Mouse (Mus musculus): ENCODE measurements around the gene Hist1h2bk. TPM values are rescaled to one million over a fixed set of nuclear protein-coding genes. Genes with fewer than 3 reads are reported as not detected.

Gene Hist1h2bk
- polyA plus RNA-seq, 1 experiment from 2014 or later: 10.0 TPM

Small RNAs within 50 kb of the gene (microRNA-seq; reads per million reads assigned to microRNA genes)
- gene Gm26300: not detected
- not detected for gene Gm44390
- gene Gm44486: not detected

Other genes with a start within 250 kb of the Hist1h2bk start
- gene Hist1h2an, start 248.7 kb upstream of the Hist1h2bk start, polyA plus RNA-seq (2016; fragmentation: Nextera tagmentation; extraction: Ambion mirVana): 13.9 and 15.0 TPM in 2 replicates
- 3.0 and 5.2 TPM in 2 replicates for gene Hist1h2bp, start 248.4 kb upstream of the Hist1h2bk start, polyA plus RNA-seq (2016; fragmentation: Nextera tagmentation; extraction: Ambion mirVana)
- gene Hist1h2bq, start 225.7 kb upstream of the Hist1h2bk start, polyA plus RNA-seq (2016; fragmentation: Nextera tagmentation; extraction: Ambion mirVana): 23.9 and 32.5 TPM in 2 replicates
- gene Hist1h2ao, start 225.4 kb upstream of the Hist1h2bk start, polyA plus RNA-seq (2016; fragmentation: Nextera tagmentation; extraction: Ambion mirVana): not detected in 2 replicates
- gene Hist1h4m, start 224.1 kb upstream of the Hist1h2bk start, polyA plus RNA-seq (2016; fragmentation: Nextera tagmentation; extraction: Ambion mirVana): not detected in 2 replicates
- 12.5 and 13.8 TPM in 2 replicates for gene Hist1h4n, start 203.7 kb upstream of the Hist1h2bk start, polyA plus RNA-seq (2016; fragmentation: Nextera tagmentation; extraction: Ambion mirVana)
- 6,142 and 6,230 TPM in 2 replicates for gene Hist1h2ap, start 202.4 kb upstream of the Hist1h2bk start, polyA plus RNA-seq (2016; fragmentation: Nextera tagmentation; extraction: Ambion mirVana)
- gene Hist1h2br, start 202.1 kb upstream of the Hist1h2bk start, polyA plus RNA-seq (2016; fragmentation: Nextera tagmentation; extraction: Ambion mirVana): 24.5 and 30.9 TPM in 2 replicates
- gene Zfp184, start 90.8 kb upstream of the Hist1h2bk start, polyA plus RNA-seq (2016; fragmentation: Nextera tagmentation; extraction: Ambion mirVana): 24.5 and 26.7 TPM in 2 replicates
- gene Pom121l2, start 54.7 kb upstream of the Hist1h2bk start, polyA plus RNA-seq (2016; fragmentation: Nextera tagmentation; extraction: Ambion mirVana): 0.13 TPM in 1 of 2 replicates, not detected in the other
- 0.28 TPM in 1 of 2 replicates, not detected in the other for gene Prss16, start 26.1 kb upstream of the Hist1h2bk start, polyA plus RNA-seq (2016; fragmentation: Nextera tagmentation; extraction: Ambion mirVana)
- 7.0 and 22.0 TPM in 2 replicates for gene Hist1h2ah, start 302 bp upstream of the Hist1h2bk start, polyA plus RNA-seq (2016; fragmentation: Nextera tagmentation; extraction: Ambion mirVana)
- 44.5 and 46.9 TPM in 2 replicates for gene Hist1h4i, start 5.5 kb downstream of the Hist1h2bk start, polyA plus RNA-seq (2016; fragmentation: Nextera tagmentation; extraction: Ambion mirVana)
- gene Hist1h2ag, start 7.1 kb downstream of the Hist1h2bk start, polyA plus RNA-seq (2016; fragmentation: Nextera tagmentation; extraction: Ambion mirVana): 82.7 and 84.6 TPM in 2 replicates
- 13.1 and 15.8 TPM in 2 replicates for gene Hist1h2bj, start 7.3 kb downstream of the Hist1h2bk start, polyA plus RNA-seq (2016; fragmentation: Nextera tagmentation; extraction: Ambion mirVana)
- gene Vmn1r188, start 48.6 kb downstream of the Hist1h2bk start, polyA plus RNA-seq (2016; fragmentation: Nextera tagmentation; extraction: Ambion mirVana): not detected in 2 replicates
- not detected in 2 replicates for gene Vmn1r189, start 70.0 kb downstream of the Hist1h2bk start, polyA plus RNA-seq (2016; fragmentation: Nextera tagmentation; extraction: Ambion mirVana)
- gene Vmn1r191, start 148.1 kb downstream of the Hist1h2bk start, polyA plus RNA-seq (2016; fragmentation: Nextera tagmentation; extraction: Ambion mirVana): not detected in 2 replicates
- gene Vmn1r192, start 155.3 kb downstream of the Hist1h2bk start, polyA plus RNA-seq (2016; fragmentation: Nextera tagmentation; extraction: Ambion mirVana): not detected in 2 replicates
- gene Vmn1r193, start 187.3 kb downstream of the Hist1h2bk start, polyA plus RNA-seq (2016; fragmentation: Nextera tagmentation; extraction: Ambion mirVana): not detected in 2 replicates
- not detected in 2 replicates for gene Vmn1r194, start 208.3 kb downstream of the Hist1h2bk start, polyA plus RNA-seq (2016; fragmentation: Nextera tagmentation; extraction: Ambion mirVana)
- not detected in 2 replicates for gene Vmn1r195, start 234.7 kb downstream of the Hist1h2bk start, polyA plus RNA-seq (2016; fragmentation: Nextera tagmentation; extraction: Ambion mirVana)

Measured in forebrain, embryonic 12.5 days (tissue).